Mouse (Mus musculus) ES-Bruce4 (cell line): Measurements from ENCODE around the gene Ankrd65. TPM values are rescaled to one million over a fixed set of nuclear protein-coding genes. Genes with fewer than 3 reads are reported as not detected.
"Not testable (repeated sequence)": the region's sequence is repeated elsewhere in the genome, so short reads cannot be mapped to it uniquely, and the experiment has no call there.

ENCODE experiments used
- H3K27ac ChIP-seq: 2 replicates; pipeline ENCODE4 v1.5.1; 2012; ENCODE audit warnings: low read length, inconsistent platforms; ENCODE audit not compliant: insufficient read depth
- H3K27me3 ChIP-seq: 2 replicates; pipeline ENCODE4 v1.6.1; 2012; ENCODE audit warnings: mild to moderate bottlenecking, low read length, inconsistent platforms; ENCODE audit not compliant: control insufficient read depth, poor library complexity, insufficient read depth, severe bottlenecking
- H3K36me3 ChIP-seq: 2 replicates; pipeline ENCODE4 v1.6.1; 2012; ENCODE audit warnings: inconsistent platforms, mild to moderate bottlenecking, low read length, moderate library complexity; ENCODE audit not compliant: control insufficient read depth, poor library complexity, insufficient read depth, severe bottlenecking
- H3K4me1 ChIP-seq: one replicate; pipeline ENCODE4 v1.8.1; 2011; ENCODE audit warnings: low read length; ENCODE audit not compliant: control insufficient read depth, insufficient read depth
- H3K4me3 ChIP-seq: 2 replicates; pipeline ENCODE4 v1.5.1; 2011; ENCODE audit warnings: low read depth, mild to moderate bottlenecking, low read length
- H3K9ac ChIP-seq: 2 replicates; pipeline ENCODE4 v1.6.1; 2012; ENCODE audit warnings: low read depth, mild to moderate bottlenecking, inconsistent platforms; ENCODE audit not compliant: poor library complexity, severe bottlenecking
- H3K9me3 ChIP-seq: replicated peaks from 2 replicates; pipeline ENCODE4 v1.6.1; 2012; ENCODE audit warnings: mild to moderate bottlenecking, low read length, inconsistent platforms; ENCODE audit not compliant: control insufficient read depth, poor library complexity, insufficient read depth, severe bottlenecking
- CTCF ChIP-seq: IDR thresholded peaks from one replicate; pipeline ENCODE4 v1.8.1; 2011; ENCODE audit warnings: low read depth, low read length
- EP300 ChIP-seq: IDR thresholded peaks from 2 replicates; pipeline ENCODE4 v1.6.1; 2011; ENCODE audit warnings: low read depth, low read length; ENCODE audit not compliant: insufficient read depth
- POLR2A ChIP-seq: IDR thresholded peaks from one replicate; pipeline ENCODE4 v1.8.1; 2011; ENCODE audit warnings: low read length; ENCODE audit not compliant: insufficient read depth
- polyA plus RNA-seq: library from polyadenylated mRNA; stranded (reverse); fragments of >200 nt; gene quantifications from 2 replicates; pipeline ENCODE4 v1.2.4, GENCODE M21; 2011; ENCODE audit warnings: low read depth; ENCODE audit not compliant: missing spikeins, insufficient read depth, insufficient read length

Gene Ankrd65
- polyA plus RNA-seq, 1 experiment: not detected

DNA sequence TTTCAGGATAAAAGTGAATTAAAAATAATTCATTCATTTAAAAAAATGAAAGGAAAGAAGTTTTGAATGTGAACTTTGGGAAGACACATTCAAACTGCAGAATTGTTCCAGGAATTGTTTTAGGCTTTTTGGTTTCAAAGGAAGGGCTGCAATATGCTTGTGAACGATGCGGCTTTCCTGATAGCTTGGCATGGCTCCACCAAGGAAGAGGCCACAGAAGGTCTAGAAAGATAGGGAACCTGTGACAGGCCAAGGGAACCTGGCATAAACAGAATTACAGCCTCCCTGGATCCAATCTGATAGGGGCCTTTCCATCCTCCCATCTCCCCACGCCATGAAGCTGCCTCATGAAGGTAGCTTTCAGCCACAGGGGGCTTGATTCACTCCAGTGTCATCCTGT, 1.9 kb upstream of the Ankrd65 start:
- H3K9ac ChIP-seq: no peak overlapping the region
- TF ChIP-seq POLR2A (no peak), EP300 (no peak), CTCF (no peak)
- no peaks in the 10 kb centered on the region for H3K9me3 ChIP-seq
- H3K27ac ChIP-seq: no peak overlapping the region
- no peaks in the 10 kb centered on the region for H3K36me3 ChIP-seq
- H3K27me3 ChIP-seq: no peaks in the 10 kb centered on the region
- no peak overlapping the region for H3K4me3 ChIP-seq
- H3K4me1 ChIP-seq: no peaks in the 10 kb centered on the region

DNA sequence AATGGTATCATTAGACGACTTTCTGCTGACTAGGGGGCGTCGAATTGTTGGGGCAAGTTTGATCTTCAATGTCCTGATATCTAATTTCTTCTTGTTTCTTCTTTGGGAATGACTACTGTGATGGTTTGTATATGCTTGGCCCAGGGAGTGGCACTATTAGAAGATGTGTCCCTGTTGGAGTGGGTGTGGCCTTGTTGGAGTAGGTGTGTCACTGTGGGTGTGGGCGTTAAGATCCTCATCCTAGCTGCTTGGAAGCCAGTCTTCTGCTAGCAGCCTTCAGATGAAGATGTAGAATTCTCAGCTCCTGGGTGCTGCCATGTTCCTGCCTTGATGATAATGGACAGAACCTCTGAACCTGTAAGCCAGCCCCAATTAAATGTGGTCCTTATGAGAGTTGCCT, 1.4 kb upstream of the Ankrd65 start:
- not testable (repeated sequence) for H3K9me3 ChIP-seq, H3K36me3 ChIP-seq, H3K27me3 ChIP-seq, H3K4me3 ChIP-seq, H3K9ac ChIP-seq, H3K27ac ChIP-seq, H3K4me1 ChIP-seq

DNA sequence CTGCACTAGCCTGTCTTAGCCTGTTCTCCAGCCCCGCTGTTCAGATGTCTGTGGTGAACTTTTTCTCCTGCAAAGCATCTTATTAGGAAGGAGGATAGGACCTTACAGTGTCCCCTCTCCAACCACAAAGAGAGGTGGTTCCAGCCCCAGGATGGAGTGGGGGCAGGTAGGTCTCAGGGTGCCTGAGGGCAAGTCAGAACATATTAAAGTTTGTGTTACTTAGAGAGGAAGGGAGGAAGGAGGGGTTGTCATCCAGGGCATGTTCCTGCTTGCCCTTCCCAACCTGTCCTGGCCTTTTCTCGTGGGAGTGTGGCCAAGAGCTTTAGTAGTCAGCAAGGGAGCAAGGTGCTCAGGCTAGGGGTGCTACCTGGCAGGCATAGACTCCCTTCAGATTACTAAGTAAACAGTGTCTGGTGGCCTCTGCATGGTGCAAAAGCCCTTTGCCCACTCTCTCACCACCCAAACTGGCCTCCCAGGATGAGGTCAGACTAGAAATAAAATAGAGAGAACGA, 467 bp downstream of the Ankrd65 start:
- no peak overlapping the region for H3K9ac ChIP-seq
- no peaks in the 10 kb centered on the region for H3K36me3 ChIP-seq
- no peak overlapping the region for H3K4me3 ChIP-seq
- H3K27me3 ChIP-seq: no peaks in the 10 kb centered on the region
- no peak overlapping the region for H3K27ac ChIP-seq
- no peaks in the 10 kb centered on the region for H3K9me3 ChIP-seq
- TF ChIP-seq CTCF: no peak
- no peak for TF ChIP-seq POLR2A
- no peak for TF ChIP-seq EP300
- H3K4me1 ChIP-seq: no peaks in the 10 kb centered on the region

DNA sequence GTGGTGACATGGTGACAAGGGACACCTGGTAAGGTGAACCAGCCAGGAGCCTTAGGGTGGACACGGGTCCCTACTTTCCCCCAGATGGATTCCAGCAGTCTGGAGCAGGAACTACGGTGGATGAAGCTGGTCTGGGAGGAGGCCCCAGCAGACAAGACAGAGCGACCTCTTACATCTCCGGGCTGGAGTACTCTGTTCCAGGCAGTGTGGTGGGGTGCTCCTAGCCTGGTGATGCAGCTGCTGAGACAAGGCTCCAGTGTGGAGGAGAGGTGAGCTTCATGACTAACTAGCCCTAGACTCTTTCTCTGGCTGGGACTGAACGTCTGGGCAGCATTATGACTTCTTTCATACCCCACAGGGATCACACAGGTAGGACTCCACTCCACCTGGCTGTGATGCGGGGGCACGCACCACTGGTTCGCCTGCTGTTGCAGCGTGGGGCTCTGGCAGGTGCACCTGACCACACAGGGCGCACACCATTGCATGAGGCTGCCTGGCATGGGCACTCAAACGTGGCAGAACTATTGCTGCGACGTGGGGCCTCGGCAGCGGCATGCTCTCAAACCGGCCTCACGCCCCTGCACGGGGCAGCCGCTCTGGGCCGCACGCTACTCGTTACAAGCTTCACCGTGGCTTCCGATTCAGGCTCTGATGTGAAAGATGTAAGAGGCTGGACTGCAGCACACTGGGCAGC, 1.1 kb downstream of the Ankrd65 start:
- no peaks in the 10 kb centered on the region for H3K27me3 ChIP-seq
- peak overlapping the region; percentile 19 for H3K4me3 ChIP-seq
- no peaks in the 10 kb centered on the region for H3K36me3 ChIP-seq
- TF ChIP-seq CTCF (no peak), POLR2A (no peak), EP300 (no peak)
- H3K27ac ChIP-seq: no peak overlapping the region
- H3K4me1 ChIP-seq: no peaks in the 10 kb centered on the region
- H3K9ac ChIP-seq: no peak overlapping the region
- no peaks in the 10 kb centered on the region for H3K9me3 ChIP-seq

DNA sequence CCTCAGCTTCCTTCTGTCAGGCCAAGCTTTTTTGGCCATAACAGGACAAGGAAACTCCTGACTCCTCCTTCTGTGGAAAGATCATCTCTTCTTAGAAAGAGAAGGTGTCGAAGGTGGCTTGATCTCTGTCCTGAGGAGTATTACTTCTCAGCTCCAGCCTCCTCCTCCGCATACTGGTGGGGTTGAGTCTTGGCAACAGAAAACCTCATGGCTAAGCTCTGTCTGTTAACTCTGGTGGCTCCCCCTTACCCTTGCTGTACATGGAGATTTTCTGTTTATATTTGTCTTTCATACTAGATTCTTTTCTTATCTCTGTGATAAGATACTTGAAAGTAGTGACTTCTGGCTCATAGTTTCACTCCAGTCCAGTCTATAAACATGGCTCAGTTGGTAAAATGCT, 3.5 kb downstream of the Ankrd65 start:
- H3K4me3 ChIP-seq: no peak overlapping the region
- no peaks in the 10 kb centered on the region for H3K4me1 ChIP-seq
- no peaks in the 10 kb centered on the region for H3K27me3 ChIP-seq
- no peak for TF ChIP-seq POLR2A
- TF ChIP-seq EP300: no peak
- TF ChIP-seq CTCF: no peak
- no peak overlapping the region for H3K27ac ChIP-seq
- no peak overlapping the region for H3K9ac ChIP-seq
- no peaks in the 10 kb centered on the region for H3K9me3 ChIP-seq
- no peaks in the 10 kb centered on the region for H3K36me3 ChIP-seq

DNA sequence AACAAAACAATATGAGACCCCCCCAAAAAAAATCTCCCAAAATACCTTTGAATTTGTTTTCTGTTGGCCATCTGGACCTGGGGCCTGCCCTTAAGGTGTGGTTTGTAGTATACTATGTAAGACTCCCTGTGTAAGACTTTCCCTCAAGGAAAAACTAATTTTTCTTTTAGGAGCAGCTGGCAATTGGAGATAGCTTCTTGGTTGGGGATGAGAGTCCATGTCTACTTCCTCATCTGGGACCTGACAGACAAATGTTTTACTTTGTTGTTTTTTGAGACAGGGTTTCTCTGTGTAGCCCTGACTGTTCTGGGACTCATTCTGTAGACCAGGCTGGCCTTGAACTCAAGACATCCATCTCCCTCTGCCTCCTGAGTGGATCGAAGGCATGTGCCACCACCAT, 11.8 kb downstream of the Ankrd65 start:
- H3K27me3 ChIP-seq: no peaks in the 10 kb centered on the region
- no peak overlapping the region for H3K4me3 ChIP-seq

More for the DNA sequence above, 11.8 kb downstream of the Ankrd65 start:
- no peak for TF ChIP-seq CTCF
- TF ChIP-seq EP300: no peak
- TF ChIP-seq POLR2A: no peak
- peak overlapping the region; percentile 47; the same call in 1 of the 2 replicates for H3K27ac ChIP-seq
- no peaks in the 10 kb centered on the region for H3K4me1 ChIP-seq
- no peaks in the 10 kb centered on the region for H3K9me3 ChIP-seq
- no peak overlapping the region for H3K9ac ChIP-seq
- peaks cover 5% of the 10 kb centered on the region for H3K36me3 ChIP-seq
